Mouse (Mus musculus) small intestine, adult 2 months (tissue): ENCODE data around the gene Ccn2.

Source experiments
- CTCF ChIP-seq: fragments of 200-500 bp; IDR thresholded peaks from 2 replicates; pipeline ENCODE4 v1.5.1; 2012; ENCODE audit warnings: low read depth, mild to moderate bottlenecking, control low read depth, inconsistent platforms, low read length, moderate library complexity, mixed read lengths; ENCODE audit not compliant: insufficient replicate concordance, insufficient read length; ENCODE audit errors: extremely low read depth
- POLR2A ChIP-seq: fragments of 200-500 bp; IDR thresholded peaks from 2 replicates; pipeline ENCODE4 v1.6.1; 2012; ENCODE audit warnings: low read depth, mild to moderate bottlenecking, control low read depth, inconsistent platforms, low read length, moderate library complexity

DNA sequence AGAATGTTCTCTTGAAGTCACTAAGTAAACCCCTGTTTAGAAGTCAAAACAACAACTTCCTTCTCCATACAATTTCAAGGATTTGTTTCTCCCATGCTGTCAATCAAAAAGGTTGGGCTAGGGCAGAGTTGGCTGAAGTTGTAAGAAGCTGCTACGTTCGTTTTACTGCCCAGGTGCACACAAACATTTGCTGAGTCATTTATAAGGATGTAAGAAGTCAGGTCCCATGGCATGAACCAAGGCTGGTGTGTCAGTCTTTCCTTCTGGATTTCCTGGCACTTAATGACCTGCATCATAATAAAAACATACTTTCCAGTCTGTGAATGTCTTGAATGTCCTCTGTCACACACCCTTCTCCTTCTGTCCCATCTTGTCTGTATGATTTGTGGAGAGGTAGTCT lies 2.9 kb upstream of the Ccn2 start:
- no peak for TF ChIP-seq POLR2A
- no peak for TF ChIP-seq CTCF
